Mouse (Mus musculus) heart, postnatal 14 days (tissue): ENCODE data around the gene Cenpf. TPM values are rescaled to one million over a fixed set of nuclear protein-coding genes. Genes with fewer than 3 reads are reported as not detected.

Experiments
- total RNA-seq, 2 experiments: library from RNA; stranded (reverse); gene quantifications; 2 replicates each; pipeline ENCODE4 v1.2.3; 2021

Gene Cenpf
- total RNA-seq, 2 experiments from 2014 or later: 7.6 to 11.0 TPM

Other genes starting within 250 kb of the Cenpf start
- 10 to 100 TPM; 32.1 to 33.1 TPM for gene Ptpn14, start 40.2 kb upstream of the Cenpf start, total RNA-seq
- 100 to 1,000 TPM; 122 to 138 TPM for gene Smyd2, start 234.3 kb upstream of the Cenpf start, total RNA-seq